Mouse (Mus musculus) C2C12 (cell line): ENCODE measurements around the gene Spop. TPM values are rescaled to one million over a fixed set of nuclear protein-coding genes. Genes with fewer than 3 reads are reported as not detected.

ENCODE experiments used
- H3K27me3 ChIP-seq: one replicate; pipeline ENCODE4 v1.6.1; 2011; ENCODE audit not compliant: control insufficient read depth, insufficient read depth, insufficient read length
- H3K36me3 ChIP-seq: one replicate; pipeline ENCODE4 v1.6.1; 2011; ENCODE audit not compliant: control insufficient read depth, insufficient read depth
- H3K4me3 ChIP-seq: one replicate; pipeline ENCODE4 v1.5.1; 2011; ENCODE audit warnings: mild to moderate bottlenecking, control low read depth; ENCODE audit not compliant: poor library complexity, insufficient read depth, severe bottlenecking
- H3K79me2 ChIP-seq: one replicate; pipeline ENCODE4 v1.6.1; 2011; ENCODE audit not compliant: control insufficient read depth, insufficient read depth
- H3K79me3 ChIP-seq: one replicate; pipeline ENCODE4 v1.6.1; 2011; ENCODE audit warnings: low read depth, control low read depth
- H3ac ChIP-seq: one replicate; pipeline ENCODE3; 2011; ENCODE audit warnings: low read depth; ENCODE audit not compliant: control insufficient read depth, insufficient read length
- CEBPB ChIP-seq: IDR thresholded peaks from one replicate; pipeline ENCODE4 v1.6.1; 2011; ENCODE audit warnings: low read depth, mild to moderate bottlenecking, control low read depth, moderate library complexity
- CTCF ChIP-seq: IDR thresholded peaks from one replicate; pipeline ENCODE4 v1.5.1; 2011; ENCODE audit not compliant: control insufficient read depth, insufficient read depth, insufficient read length
- FOSL1 ChIP-seq: IDR thresholded peaks from one replicate; pipeline ENCODE4 v1.8.0; 2011; ENCODE audit warnings: mild to moderate bottlenecking, low read length; ENCODE audit not compliant: poor library complexity, insufficient read depth, severe bottlenecking
- MAX ChIP-seq: IDR thresholded peaks from one replicate; pipeline ENCODE4 v1.6.1; 2011; ENCODE audit warnings: mild to moderate bottlenecking, control low read depth
- MYOD1 ChIP-seq: IDR thresholded peaks from one replicate; pipeline ENCODE4 v1.6.1; 2011; ENCODE audit warnings: low read depth; ENCODE audit not compliant: control insufficient read depth, insufficient read length
- MYOG ChIP-seq: IDR thresholded peaks from one replicate; pipeline ENCODE4 v1.6.1; 2011; ENCODE audit not compliant: control insufficient read depth, insufficient read length; ENCODE audit errors: extremely low read depth
- USF1 ChIP-seq: IDR thresholded peaks from one replicate; pipeline ENCODE4 v1.6.1; 2011; ENCODE audit warnings: low read depth, mild to moderate bottlenecking, control low read depth, moderate library complexity
- polyA plus RNA-seq: library from polyadenylated mRNA; unstranded; fragments of >200 nt; fragmentation: generic; extraction: Trizol; gene quantifications from one replicate; pipeline ENCODE4 v1.2.1, GENCODE M21; 2012; ENCODE audit warnings: missing spikeins

Spop gene
- polyA plus RNA-seq, 1 experiment = 59.0 TPM

- H3K27me3 ChIP-seq = no peaks in the 10 kb centered on the region
Observed at GRCm38 (mm10) chr11:95515376-95516323, 101.8 kb downstream of the Spop start.

GRCm38 (mm10) chr11:95516491-95516911 lies 102.6 kb downstream of the Spop start:
- H3K79me2 ChIP-seq = no peaks in the 10 kb centered on the region
- no peaks in the 10 kb centered on the region for H3K36me3 ChIP-seq
- no peaks in the 10 kb centered on the region for H3K79me3 ChIP-seq
- TF ChIP-seq CEBPB (no peak), CTCF (no peak), FOSL1 (no peak), MYOD1 (no peak), MAX (no peak), USF1 (no peak), MYOG (no peak)
- H3K27me3 ChIP-seq = no peaks in the 10 kb centered on the region
- no peak overlapping the region for H3K4me3 ChIP-seq
- no peak overlapping the region for H3ac ChIP-seq

More at GRCm38 (mm10) chr11:95515376-95516323, 101.8 kb downstream of the Spop start:
- Histone ChIP-seq H3K79me3 (no peaks in the 10 kb centered on the region), H3K36me3 (no peaks in the 10 kb centered on the region), H3K4me3 (no peak overlapping the region), H3ac (no peak overlapping the region), H3K79me2 (no peaks in the 10 kb centered on the region)
- TF ChIP-seq MYOG (no peak), USF1 (no peak), MYOD1 (no peak), CTCF (no peak), FOSL1 (no peak), MAX (no peak), CEBPB (no peak)

GRCm38 (mm10) chr11:95517162-95517561 lies 103.3 kb downstream of the Spop start:
- TF ChIP-seq CTCF = no peak
- no peak for TF ChIP-seq USF1
- TF ChIP-seq MYOG = no peak
- TF ChIP-seq MAX = no peak
- no peak for TF ChIP-seq MYOD1
- TF ChIP-seq CEBPB = no peak
- TF ChIP-seq FOSL1 = no peak
- Histone ChIP-seq H3K4me3 (no peak overlapping the region), H3K79me3 (no peaks in the 10 kb centered on the region), H3ac (no peak overlapping the region), H3K79me2 (no peaks in the 10 kb centered on the region), H3K27me3 (no peaks in the 10 kb centered on the region), H3K36me3 (no peaks in the 10 kb centered on the region)

- Histone ChIP-seq H3K36me3 (no peaks in the 10 kb centered on the region), H3K27me3 (peaks cover 2% of the 10 kb centered on the region), H3K79me3 (no peaks in the 10 kb centered on the region), H3K4me3 (no peak overlapping the region), H3ac (no peak overlapping the region), H3K79me2 (no peaks in the 10 kb centered on the region)
- no peak for TF ChIP-seq MYOD1
Observed at GRCm38 (mm10) chr11:95519299-95519698, 105.4 kb downstream of the Spop start.

- TF ChIP-seq FOSL1 = no peak
- no peak for TF ChIP-seq CEBPB
- TF ChIP-seq MYOG = no peak
- TF ChIP-seq CTCF = no peak
- TF ChIP-seq MYOD1 = no peak
- H3K79me3 ChIP-seq = no peaks in the 10 kb centered on the region
- no peaks in the 10 kb centered on the region for H3K79me2 ChIP-seq
- no peaks in the 10 kb centered on the region for H3K36me3 ChIP-seq
- H3K27me3 ChIP-seq = peaks cover 7% of the 10 kb centered on the region
- H3K4me3 ChIP-seq = no peak overlapping the region
- no peak overlapping the region for H3ac ChIP-seq
Observed at GRCm38 (mm10) chr11:95519996-95520395, 106.1 kb downstream of the Spop start.

GRCm38 (mm10) chr11:95520456-95521072 lies 106.7 kb downstream of the Spop start:
- no peaks in the 10 kb centered on the region for H3K36me3 ChIP-seq
- no peaks in the 10 kb centered on the region for H3K79me2 ChIP-seq
- TF ChIP-seq CTCF (peak; percentile 91), USF1 (no peak)
- peaks cover 11% of the 10 kb centered on the region for H3K27me3 ChIP-seq
- H3K79me3 ChIP-seq = no peaks in the 10 kb centered on the region
- H3K4me3 ChIP-seq = no peak overlapping the region
- no peak overlapping the region for H3ac ChIP-seq
